Mouse (Mus musculus): ENCODE data around the gene Spaca4. TPM values are rescaled to one million over a fixed set of nuclear protein-coding genes. Genes with fewer than 3 reads are reported as not detected.

Gene Spaca4
- polyA plus RNA-seq (2015; fragmentation: Nextera tagmentation; extraction: Ambion mirVana), result not detected in 2 replicates

- Histone ChIP-seq H3K4me3 (ENCODE audit: low read depth, low read length) (no peak within 1 kb of the TSS), H3K9ac (ENCODE audit: low read depth, low read length) (no peak within 1 kb of the TSS), H3K36me3 (ENCODE audit: control insufficient read depth, insufficient read depth) (peaks cover 20% of the 10 kb centered on the region), H3K9me3 (replicated peaks; ENCODE audit: control insufficient read depth, low read length) (no peaks in the 10 kb centered on the region), H3K4me2 (ENCODE audit: low read depth, low read length) (no peak within 1 kb of the TSS), H3K27me3 (ENCODE audit: control insufficient read depth, insufficient read depth, low read depth, low read length) (no peaks in the 10 kb centered on the region), H3K27ac (ENCODE audit: low read length) (no peak within 1 kb of the TSS), H3K4me1 (ENCODE audit: control insufficient read depth, low read depth, low read length) (peaks cover 3% of the 10 kb centered on the region)
- ATAC-seq (ENCODE audit: low read depth), result no peak
- WGBS (ENCODE audit: insufficient replicate concordance), result 79% methylated on average over 11 of the region's 11 CpGs
Measured at GRCm38 (mm10) chr7:45725713-45726112, at the start of gene Spaca4. Gene Spaca4 (minus strand): TSS chr7:45725813.

- no peaks in the 10 kb centered on the region for H3K9me3 ChIP-seq (replicated peaks; ENCODE audit: control insufficient read depth, low read length)
- no peak for ATAC-seq (ENCODE audit: low read depth)
- H3K27ac ChIP-seq (ENCODE audit: low read length), result no peak overlapping the region
- no peaks in the 10 kb centered on the region; the same call in none of the 2 replicates for H3K4me1 ChIP-seq (ENCODE audit: control insufficient read depth, low read depth, low read length)
- H3K4me2 ChIP-seq (ENCODE audit: low read depth, low read length), result no peak overlapping the region
- no peaks in the 10 kb centered on the region; the same call in none of the 2 replicates for H3K27me3 ChIP-seq (ENCODE audit: control insufficient read depth, insufficient read depth, low read depth, low read length)
- WGBS (ENCODE audit: insufficient replicate concordance), result 51% methylated on average over 7 of the region's 7 CpGs
- H3K36me3 ChIP-seq (ENCODE audit: control insufficient read depth, insufficient read depth), result no peaks in the 10 kb centered on the region
- no peak overlapping the region for H3K9ac ChIP-seq (ENCODE audit: low read depth, low read length)
- no peak overlapping the region for H3K4me3 ChIP-seq (ENCODE audit: low read depth, low read length)
Measured at GRCm38 (mm10) chr7:45775237-45775636, 49.6 kb upstream of the Spaca4 start.

- Histone ChIP-seq H3K4me1 (ENCODE audit: control insufficient read depth, low read depth, low read length) (no peaks in the 10 kb centered on the region; the same call in 1 of the 2 replicates), H3K27ac (ENCODE audit: low read length) (no peak overlapping the region), H3K9ac (ENCODE audit: low read depth, low read length) (no peak overlapping the region), H3K4me2 (ENCODE audit: low read depth, low read length) (no peak overlapping the region), H3K4me3 (ENCODE audit: low read depth, low read length) (no peak overlapping the region), H3K9me3 (replicated peaks; ENCODE audit: control insufficient read depth, low read length) (no peaks in the 10 kb centered on the region), H3K36me3 (ENCODE audit: control insufficient read depth, insufficient read depth) (no peaks in the 10 kb centered on the region), H3K27me3 (ENCODE audit: control insufficient read depth, insufficient read depth, low read depth, low read length) (no peaks in the 10 kb centered on the region; the same call in none of the 2 replicates)
- ATAC-seq (ENCODE audit: low read depth), result no peak
- WGBS (ENCODE audit: insufficient replicate concordance), result 54% methylated on average over 4 of the region's 4 CpGs
Measured at GRCm38 (mm10) chr7:45771101-45771500, 45.5 kb upstream of the Spaca4 start.

GRCm38 (mm10) chr7:45770427-45771082 is 44.9 kb upstream of the Spaca4 start:
- no peak overlapping the region for H3K27ac ChIP-seq (ENCODE audit: low read length)
- no peak overlapping the region; the same call in 1 of the 2 replicates for H3K4me2 ChIP-seq (ENCODE audit: low read depth, low read length)
- ATAC-seq (ENCODE audit: low read depth), result peak; percentile 64

GRCm38 (mm10) chr7:45767500-45767899 is 41.9 kb upstream of the Spaca4 start:
- no peak overlapping the region for H3K4me3 ChIP-seq (ENCODE audit: low read depth, low read length)
- H3K4me2 ChIP-seq (ENCODE audit: low read depth, low read length), result no peak overlapping the region
- no peaks in the 10 kb centered on the region for H3K27me3 ChIP-seq (ENCODE audit: control insufficient read depth, insufficient read depth, low read depth, low read length)
- no peaks in the 10 kb centered on the region for H3K36me3 ChIP-seq (ENCODE audit: control insufficient read depth, insufficient read depth)
- WGBS (ENCODE audit: insufficient replicate concordance), result 76% methylated on average over 6 of the region's 6 CpGs
- no peak for ATAC-seq (ENCODE audit: low read depth)
- no peaks in the 10 kb centered on the region; the same call in 1 of the 2 replicates for H3K4me1 ChIP-seq (ENCODE audit: control insufficient read depth, low read depth, low read length)
- H3K9me3 ChIP-seq (replicated peaks; ENCODE audit: control insufficient read depth, low read length), result no peaks in the 10 kb centered on the region
- H3K27ac ChIP-seq (ENCODE audit: low read length), result no peak overlapping the region
- no peak overlapping the region for H3K9ac ChIP-seq (ENCODE audit: low read depth, low read length)

More at GRCm38 (mm10) chr7:45770427-45771082, 44.9 kb upstream of the Spaca4 start:
- no peak overlapping the region for H3K4me3 ChIP-seq (ENCODE audit: low read depth, low read length)
- H3K9ac ChIP-seq (ENCODE audit: low read depth, low read length), result no peak overlapping the region
- H3K4me1 ChIP-seq (ENCODE audit: control insufficient read depth, low read depth, low read length), result no peaks in the 10 kb centered on the region; the same call in 1 of the 2 replicates
- no peaks in the 10 kb centered on the region; the same call in none of the 2 replicates for H3K27me3 ChIP-seq (ENCODE audit: control insufficient read depth, insufficient read depth, low read depth, low read length)
- WGBS (ENCODE audit: insufficient replicate concordance), result 47% methylated on average over 8 of the region's 8 CpGs
- H3K36me3 ChIP-seq (ENCODE audit: control insufficient read depth, insufficient read depth), result no peaks in the 10 kb centered on the region
- H3K9me3 ChIP-seq (replicated peaks; ENCODE audit: control insufficient read depth, low read length), result no peaks in the 10 kb centered on the region

GRCm38 (mm10) chr7:45766764-45767163 is 41.2 kb upstream of the Spaca4 start:
- ATAC-seq (ENCODE audit: low read depth), result no peak
- Histone ChIP-seq H3K27me3 (ENCODE audit: control insufficient read depth, insufficient read depth, low read depth, low read length) (no peaks in the 10 kb centered on the region), H3K4me1 (ENCODE audit: control insufficient read depth, low read depth, low read length) (no peaks in the 10 kb centered on the region; the same call in 1 of the 2 replicates), H3K9me3 (replicated peaks; ENCODE audit: control insufficient read depth, low read length) (no peaks in the 10 kb centered on the region), H3K4me2 (ENCODE audit: low read depth, low read length) (no peak overlapping the region), H3K27ac (ENCODE audit: low read length) (no peak overlapping the region), H3K9ac (ENCODE audit: low read depth, low read length) (no peak overlapping the region), H3K4me3 (ENCODE audit: low read depth, low read length) (no peak overlapping the region), H3K36me3 (ENCODE audit: control insufficient read depth, insufficient read depth) (no peaks in the 10 kb centered on the region)
- 58% methylated on average over 8 of the region's 8 CpGs for WGBS (ENCODE audit: insufficient replicate concordance)

- no peaks in the 10 kb centered on the region for H3K27me3 ChIP-seq (ENCODE audit: control insufficient read depth, insufficient read depth, low read depth, low read length)
- H3K4me3 ChIP-seq (ENCODE audit: low read depth, low read length), result no peak overlapping the region
- 48% methylated on average over 8 of the region's 8 CpGs for WGBS (ENCODE audit: insufficient replicate concordance)
- ATAC-seq (ENCODE audit: low read depth), result no peak
- H3K36me3 ChIP-seq (ENCODE audit: control insufficient read depth, insufficient read depth), result no peaks in the 10 kb centered on the region
- no peak overlapping the region for H3K4me2 ChIP-seq (ENCODE audit: low read depth, low read length)
- H3K27ac ChIP-seq (ENCODE audit: low read length), result no peak overlapping the region
- H3K4me1 ChIP-seq (ENCODE audit: control insufficient read depth, low read depth, low read length), result no peaks in the 10 kb centered on the region; the same call in 1 of the 2 replicates
- H3K9ac ChIP-seq (ENCODE audit: low read depth, low read length), result no peak overlapping the region
- H3K9me3 ChIP-seq (replicated peaks; ENCODE audit: control insufficient read depth, low read length), result no peaks in the 10 kb centered on the region
Measured at GRCm38 (mm10) chr7:45765995-45766394, 40.4 kb upstream of the Spaca4 start.

- H3K4me3 ChIP-seq (ENCODE audit: low read depth, low read length), result no peak overlapping the region
- no peaks in the 10 kb centered on the region for H3K36me3 ChIP-seq (ENCODE audit: control insufficient read depth, insufficient read depth)
- no peak for ATAC-seq (ENCODE audit: low read depth)
- H3K9me3 ChIP-seq (replicated peaks; ENCODE audit: control insufficient read depth, low read length), result no peaks in the 10 kb centered on the region
- H3K27ac ChIP-seq (ENCODE audit: low read length), result no peak overlapping the region
- WGBS (ENCODE audit: insufficient replicate concordance), result 44% methylated on average over 5 of the region's 5 CpGs
- H3K9ac ChIP-seq (ENCODE audit: low read depth, low read length), result no peak overlapping the region
- no peak overlapping the region for H3K4me2 ChIP-seq (ENCODE audit: low read depth, low read length)
- H3K27me3 ChIP-seq (ENCODE audit: control insufficient read depth, insufficient read depth, low read depth, low read length), result peaks cover 14% of the 10 kb centered on the region
- H3K4me1 ChIP-seq (ENCODE audit: control insufficient read depth, low read depth, low read length), result no peaks in the 10 kb centered on the region
Measured at GRCm38 (mm10) chr7:45760151-45760550, 34.5 kb upstream of the Spaca4 start.

GRCm38 (mm10) chr7:45759400-45759799 is 33.8 kb upstream of the Spaca4 start:
- no peaks in the 10 kb centered on the region for H3K9me3 ChIP-seq (replicated peaks; ENCODE audit: control insufficient read depth, low read length)
- no peaks in the 10 kb centered on the region for H3K36me3 ChIP-seq (ENCODE audit: control insufficient read depth, insufficient read depth)
- ATAC-seq (ENCODE audit: low read depth), result no peak
- H3K4me2 ChIP-seq (ENCODE audit: low read depth, low read length), result no peak overlapping the region; the same call in 1 of the 2 replicates
- no peak overlapping the region for H3K9ac ChIP-seq (ENCODE audit: low read depth, low read length)
- 7% methylated on average over 24 of the region's 27 CpGs for WGBS (ENCODE audit: insufficient replicate concordance)
- H3K27ac ChIP-seq (ENCODE audit: low read length), result no peak overlapping the region
- no peaks in the 10 kb centered on the region for H3K4me1 ChIP-seq (ENCODE audit: control insufficient read depth, low read depth, low read length)
- peak overlapping the region; percentile 26; the same call in 1 of the 2 replicates for H3K4me3 ChIP-seq (ENCODE audit: low read depth, low read length)
- H3K27me3 ChIP-seq (ENCODE audit: control insufficient read depth, insufficient read depth, low read depth, low read length), result peaks cover 14% of the 10 kb centered on the region
